Mouse (Mus musculus) kidney, adult 2 months (tissue): Measurements from ENCODE around the gene Cdcp2. TPM values are rescaled to one million over a fixed set of nuclear protein-coding genes. Genes with fewer than 3 reads are reported as not detected.

Experiments used
- DNase-seq: peaks from one replicate; pipeline ENCODE4 v3.0.0; 2021
- H3K27ac ChIP-seq: fragments of 200-500 bp; 2 replicates; pipeline ENCODE4 v1.5.1; 2012; ENCODE audit warnings: low read depth, low read length, control low read depth, inconsistent platforms; ENCODE audit not compliant: insufficient read depth
- H3K27me3 ChIP-seq: fragments of 200-500 bp; replicated peaks from 2 replicates; pipeline ENCODE4 v1.6.1; 2012; ENCODE audit warnings: mild to moderate bottlenecking, moderate library complexity, low read length, inconsistent platforms; ENCODE audit not compliant: control insufficient read depth, insufficient read depth
- H3K36me3 ChIP-seq: fragments of 200-500 bp; 2 replicates; pipeline ENCODE4 v1.6.1; 2012; ENCODE audit warnings: mild to moderate bottlenecking, moderate library complexity, low read length, inconsistent platforms; ENCODE audit not compliant: control insufficient read depth, insufficient read depth
- H3K4me1 ChIP-seq: fragments of 200-500 bp; 2 replicates; pipeline ENCODE4 v1.6.1; 2011; ENCODE audit warnings: low read length; ENCODE audit not compliant: control insufficient read depth, insufficient read depth
- H3K4me3 ChIP-seq: fragments of 200-500 bp; 2 replicates; pipeline ENCODE4 v1.5.1; 2011; ENCODE audit warnings: mild to moderate bottlenecking, low read depth, low read length, control low read depth; ENCODE audit not compliant: insufficient read depth
- CTCF ChIP-seq: fragments of 200-500 bp; conservative IDR thresholded peaks from 2 replicates; pipeline ENCODE4 v1.5.1; 2011; ENCODE audit warnings: low read depth, mild to moderate bottlenecking, control low read depth, low read length, moderate library complexity, mixed read lengths; ENCODE audit not compliant: insufficient read depth, insufficient read length
- POLR2A ChIP-seq: fragments of 200-500 bp; IDR thresholded peaks from one replicate; pipeline ENCODE4 v1.6.1; 2011; ENCODE audit warnings: low read depth, low read length, control low read depth
- WGBS: fragments of 180-500 bp; shearing (Covaris S2); methylation state at CpG from one replicate; pipeline ENCODE4 v1.1.7; 2018; 5-methylcytosine and 5-hydroxymethylcytosine counted together
- polyA plus RNA-seq: library from polyadenylated mRNA; depleted of rRNA; stranded (reverse); fragments of >200 nt; gene quantifications from 2 replicates; pipeline ENCODE4 v1.2.3, GENCODE M21; 2012

Gene Cdcp2
- polyA plus RNA-seq, 1 experiment = not detected

- no peak for DNase-seq
- Histone ChIP-seq H3K4me1 (peaks cover 6% of the 10 kb centered on the region; the same call in 1 of the 2 replicates), H3K4me3 (no peak overlapping the region), H3K36me3 (peaks cover 4% of the 10 kb centered on the region), H3K27me3 (no peaks in the 10 kb centered on the region), H3K27ac (no peak overlapping the region)
- TF ChIP-seq CTCF = no peak
- WGBS = 92% methylated on average over 3 of the region's 3 CpGs
Observed at GRCm38 (mm10) chr4:107134891-107135290, 38.2 kb downstream of the Cdcp2 start.

DNA sequence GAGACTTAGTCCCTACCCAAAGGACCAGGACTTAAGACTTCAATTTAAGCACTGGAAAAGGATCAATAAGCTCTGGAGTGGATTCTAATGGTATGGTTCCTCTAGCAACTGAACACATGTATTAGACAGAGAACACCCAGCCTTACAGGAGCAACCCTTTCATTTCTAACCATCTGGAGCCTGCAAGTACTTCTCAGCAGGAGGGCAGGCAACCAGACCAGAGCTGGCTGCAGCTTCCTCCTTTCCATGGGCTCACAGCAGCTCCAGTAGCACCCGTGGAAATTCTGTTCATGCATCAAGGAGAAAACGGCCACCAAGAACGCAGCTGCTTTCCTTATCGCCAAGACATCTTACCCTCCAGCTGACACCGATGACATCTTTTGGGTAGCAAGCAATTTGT, 39.0 kb downstream of the Cdcp2 start:
- H3K4me3 ChIP-seq = no peak overlapping the region
- peaks cover 6% of the 10 kb centered on the region; the same call in 1 of the 2 replicates for H3K4me1 ChIP-seq
- no peak for DNase-seq
- TF ChIP-seq POLR2A (no peak), CTCF (no peak)
- peaks cover 4% of the 10 kb centered on the region for H3K36me3 ChIP-seq
- no peaks in the 10 kb centered on the region for H3K27me3 ChIP-seq
- WGBS = 60% methylated on average over 5 of the region's 5 CpGs
- no peak overlapping the region for H3K27ac ChIP-seq

DNA sequence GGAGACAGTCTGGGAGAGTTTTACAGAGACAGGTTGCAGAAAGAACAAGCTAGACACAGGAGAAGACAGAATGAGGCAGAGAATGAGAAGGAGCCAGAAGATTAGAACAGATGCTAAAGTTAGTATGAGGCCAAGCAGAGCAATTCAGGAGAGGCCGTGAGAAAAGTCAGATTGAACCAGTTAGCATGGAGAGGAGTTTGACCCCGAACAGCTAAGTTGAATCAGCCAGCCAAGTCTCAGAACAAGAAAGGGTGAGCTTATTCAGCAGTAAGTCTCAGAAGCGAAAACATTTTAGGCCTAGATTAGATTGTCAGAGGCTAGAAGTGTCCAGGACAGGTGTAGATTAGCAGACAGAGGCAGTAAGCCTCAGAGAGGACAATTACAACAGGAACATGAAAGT, 39.8 kb downstream of the Cdcp2 start:
- TF ChIP-seq POLR2A = no peak
- no peak for TF ChIP-seq CTCF
- 31% methylated on average over 3 of the region's 3 CpGs for WGBS
- Histone ChIP-seq H3K4me3 (no peak overlapping the region), H3K4me1 (peaks cover 6% of the 10 kb centered on the region; the same call in 1 of the 2 replicates), H3K36me3 (peaks cover 4% of the 10 kb centered on the region), H3K27me3 (no peaks in the 10 kb centered on the region), H3K27ac (peak overlapping the region; percentile 55; the same call in 1 of the 2 replicates)
- DNase-seq = peak; percentile 77

DNA sequence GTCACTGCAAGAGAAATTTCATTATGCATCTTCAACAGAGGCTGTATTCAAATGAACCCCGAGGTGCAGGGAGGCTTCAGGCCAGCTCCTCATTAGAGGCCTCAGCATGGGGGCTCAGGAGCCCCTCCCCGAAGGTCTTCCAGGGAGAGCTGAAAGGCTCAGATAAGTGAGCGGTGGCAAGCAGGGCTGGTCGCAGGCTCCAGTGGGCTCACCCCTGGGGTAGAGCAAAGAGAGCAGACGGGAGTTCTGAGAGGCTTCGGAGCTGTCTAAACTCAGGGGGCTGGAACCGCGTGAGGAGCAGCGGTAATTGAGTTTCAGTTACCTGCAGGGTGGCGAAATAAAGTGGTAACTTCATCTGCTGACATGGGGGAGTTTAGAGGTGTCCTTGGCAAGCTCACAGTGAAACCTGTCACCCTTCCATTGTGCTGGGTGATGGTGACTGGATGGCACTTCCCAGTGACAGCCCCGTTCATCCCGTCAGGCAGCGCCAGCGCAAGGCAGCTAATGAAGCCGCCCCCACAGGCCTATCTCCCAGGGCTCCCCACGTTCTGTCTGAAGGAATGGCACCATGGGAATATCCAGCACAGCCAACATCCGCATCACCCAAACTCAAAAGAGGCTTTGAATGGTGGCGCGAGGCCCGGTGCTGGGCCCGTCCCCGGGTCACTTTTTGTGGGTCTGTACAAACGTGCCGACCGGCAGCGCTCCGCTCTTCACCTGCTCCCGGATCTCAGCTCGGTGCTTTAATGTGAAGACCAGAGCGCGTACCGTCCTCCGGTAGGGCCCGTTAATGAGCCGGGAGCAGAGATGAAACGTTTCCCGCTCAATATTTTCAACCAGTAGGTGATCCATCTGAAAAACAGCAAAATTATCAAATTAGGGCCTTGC, 42.5 kb downstream of the Cdcp2 start:
- H3K27ac ChIP-seq = no peak overlapping the region
- 81% methylated on average over 37 of the region's 37 CpGs for WGBS
- H3K4me3 ChIP-seq = no peak overlapping the region
- H3K36me3 ChIP-seq = peaks cover 4% of the 10 kb centered on the region
- TF ChIP-seq CTCF (no peak), POLR2A (no peak)
- no peaks in the 10 kb centered on the region for H3K27me3 ChIP-seq
- peaks cover 6% of the 10 kb centered on the region; the same call in 1 of the 2 replicates for H3K4me1 ChIP-seq
- no peak for DNase-seq

GRCm38 (mm10) chr4:107139836-107140631, 43.3 kb downstream of the Cdcp2 start:
- WGBS = 61% methylated on average over 13 of the region's 13 CpGs
- 0 out of 2 replicates have a peak overlapping the region, but pooled peaks have one; percentile 2 for H3K27ac ChIP-seq
- H3K4me3 ChIP-seq = no peak overlapping the region
- peak; percentile 64 for DNase-seq
- H3K27me3 ChIP-seq = no peaks in the 10 kb centered on the region
- no peak for TF ChIP-seq CTCF
- peaks cover 6% of the 10 kb centered on the region; the same call in 1 of the 2 replicates for H3K4me1 ChIP-seq
- H3K36me3 ChIP-seq = peaks cover 4% of the 10 kb centered on the region

- TF ChIP-seq POLR2A (no peak), CTCF (no peak)
- no peak for DNase-seq
- H3K4me1 ChIP-seq = peaks cover 2% of the 10 kb centered on the region; the same call in 1 of the 2 replicates
- peaks cover 4% of the 10 kb centered on the region for H3K36me3 ChIP-seq
- H3K4me3 ChIP-seq = no peak overlapping the region
- no peak overlapping the region for H3K27ac ChIP-seq
- no peaks in the 10 kb centered on the region for H3K27me3 ChIP-seq
- 90% methylated on average over 8 of the region's 8 CpGs for WGBS
Observed at GRCm38 (mm10) chr4:107143511-107143910, 46.8 kb downstream of the Cdcp2 start.

DNA sequence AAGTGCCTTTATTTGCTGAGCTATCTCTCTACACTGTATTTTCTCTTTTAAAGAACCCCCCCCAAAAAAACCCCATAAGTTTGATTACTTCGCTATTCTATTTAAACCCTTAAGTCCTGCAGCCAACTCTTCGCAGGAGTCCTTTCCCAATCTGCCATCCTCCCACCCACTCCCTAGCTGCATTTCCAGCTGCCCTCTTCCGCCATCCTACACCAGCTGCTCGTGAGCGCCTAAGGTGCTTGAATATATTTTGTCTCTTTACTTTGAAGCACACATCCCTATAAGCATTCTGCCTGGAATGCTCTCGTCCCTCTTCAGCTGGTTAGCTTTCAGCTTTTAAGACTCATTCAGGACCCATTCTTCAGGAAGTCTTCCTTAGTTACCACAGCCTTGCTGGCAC, 54.3 kb downstream of the Cdcp2 start:
- Histone ChIP-seq H3K27me3 (no peaks in the 10 kb centered on the region), H3K4me3 (no peak overlapping the region), H3K36me3 (no peaks in the 10 kb centered on the region; the same call in 1 of the 2 replicates), H3K4me1 (no peaks in the 10 kb centered on the region; the same call in 1 of the 2 replicates), H3K27ac (no peak overlapping the region)
- no peak for TF ChIP-seq POLR2A
- TF ChIP-seq CTCF = no peak
- DNase-seq = no peak
- 92% methylated on average over 6 of the region's 6 CpGs for WGBS
